Mouse (Mus musculus) midbrain, embryonic 12.5 days (tissue): Measurements from ENCODE around the gene Rrp9. TPM values are rescaled to one million over a fixed set of nuclear protein-coding genes. Genes with fewer than 3 reads are reported as not detected.
"Not testable (repeated sequence)": the region's sequence is repeated elsewhere in the genome, so short reads cannot be mapped to it uniquely, and the experiment has no call there.

Experiments
- ATAC-seq: fragments of 200-750 bp; cut with Nextera tagmentation; 2 replicates; pipeline ENCODE4 v1.8.0; 2017; ENCODE audit warnings: low read depth, moderate TSS enrichment, moderate library complexity; ENCODE audit not compliant: low FRiP score
- H3K27ac ChIP-seq: fragments of 300-500 bp; sonication (generic); replicated peaks from 2 replicates; pipeline ENCODE4 v1.5.1; 2016; ENCODE audit warnings: mild to moderate bottlenecking
- H3K27me3 ChIP-seq: fragments of 300-500 bp; sonication (generic); 2 replicates; pipeline ENCODE4 v1.6.1; 2016; ENCODE audit warnings: mild to moderate bottlenecking
- H3K36me3 ChIP-seq: fragments of 300-500 bp; sonication (generic); 2 replicates; pipeline ENCODE4 v1.6.1; 2016
- H3K4me1 ChIP-seq: fragments of 300-500 bp; sonication (generic); 2 replicates; pipeline ENCODE4 v1.6.1; 2016
- H3K4me2 ChIP-seq: fragments of 300-500 bp; sonication (generic); replicated peaks from 2 replicates; pipeline ENCODE4 v1.6.1; 2016; ENCODE audit warnings: mild to moderate bottlenecking, moderate library complexity
- H3K4me3 ChIP-seq: fragments of 300-500 bp; sonication (generic); 2 replicates; pipeline ENCODE4 v1.5.1; 2016; ENCODE audit warnings: mild to moderate bottlenecking
- H3K9ac ChIP-seq: fragments of 300-500 bp; sonication (generic); replicated peaks from 2 replicates; pipeline ENCODE4 v1.6.1; 2016; ENCODE audit warnings: mild to moderate bottlenecking, moderate library complexity
- H3K9me3 ChIP-seq: fragments of 300-500 bp; sonication (generic); 2 replicates; pipeline ENCODE4 v1.6.1; 2016; ENCODE audit warnings: mild to moderate bottlenecking
- WGBS: fragments of 180-500 bp; shearing (Covaris S2); methylation state at CpG from one replicate; pipeline ENCODE4 v1.1.7; 2016; 5-methylcytosine and 5-hydroxymethylcytosine counted together
- polyA plus RNA-seq: library from polyadenylated mRNA; unstranded; fragments of >200 nt; fragmentation: Nextera tagmentation; extraction: Ambion mirVana; gene quantifications from 2 replicates; pipeline ENCODE4 v1.2.1, GENCODE M21; 2016

Gene Rrp9
- polyA plus RNA-seq, 1 experiment from 2014 or later = 51.4 TPM

GRCm38 (mm10) chr9:106477649-106478048 lies 1.9 kb downstream of the Rrp9 start:
- H3K9ac ChIP-seq = peak overlapping the region; percentile 63
- ATAC-seq = no peak
- H3K27me3 ChIP-seq = peaks cover 10% of the 10 kb centered on the region; the same call in 1 of the 2 replicates
- H3K4me1 ChIP-seq = peaks cover 33% of the 10 kb centered on the region
- peak overlapping the region; percentile 78 for H3K4me3 ChIP-seq
- no peaks in the 10 kb centered on the region for H3K9me3 ChIP-seq
- H3K36me3 ChIP-seq = peaks cover 17% of the 10 kb centered on the region
- no peak overlapping the region for H3K27ac ChIP-seq
- 6% methylated on average over 16 of the region's 16 CpGs for WGBS
- H3K4me2 ChIP-seq = peak overlapping the region; percentile 99

DNA sequence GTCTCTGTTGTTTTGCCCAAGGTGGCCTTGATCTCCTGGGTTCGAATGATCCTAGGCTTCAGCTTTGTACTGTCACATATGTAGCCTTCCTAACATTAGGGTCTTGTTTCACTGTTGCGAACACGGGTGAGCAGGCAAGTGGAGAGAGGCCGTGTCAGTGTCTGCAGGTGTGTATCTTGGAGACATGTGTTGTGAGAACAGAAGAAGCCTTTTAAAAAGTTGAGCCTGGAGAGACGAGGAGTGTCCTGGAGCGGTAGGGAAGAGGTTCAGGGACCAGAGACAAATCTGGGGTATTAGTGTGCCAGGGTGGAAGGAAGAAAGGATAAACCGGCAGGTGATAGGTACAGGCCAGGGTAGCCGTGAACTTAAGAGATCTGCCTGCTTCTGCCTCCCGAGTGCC lies 2.3 kb downstream of the Rrp9 start:
- peak overlapping the region; percentile 78 for H3K4me3 ChIP-seq
- peak overlapping the region; percentile 63 for H3K9ac ChIP-seq
- 86% methylated on average over 9 of the region's 9 CpGs for WGBS
- H3K27me3 ChIP-seq = peaks cover 7% of the 10 kb centered on the region; the same call in 1 of the 2 replicates
- ATAC-seq = no peak
- H3K4me2 ChIP-seq = peak overlapping the region; percentile 99
- peaks cover 22% of the 10 kb centered on the region for H3K36me3 ChIP-seq
- peaks cover 33% of the 10 kb centered on the region for H3K4me1 ChIP-seq
- no peak overlapping the region for H3K27ac ChIP-seq
- no peaks in the 10 kb centered on the region for H3K9me3 ChIP-seq

DNA sequence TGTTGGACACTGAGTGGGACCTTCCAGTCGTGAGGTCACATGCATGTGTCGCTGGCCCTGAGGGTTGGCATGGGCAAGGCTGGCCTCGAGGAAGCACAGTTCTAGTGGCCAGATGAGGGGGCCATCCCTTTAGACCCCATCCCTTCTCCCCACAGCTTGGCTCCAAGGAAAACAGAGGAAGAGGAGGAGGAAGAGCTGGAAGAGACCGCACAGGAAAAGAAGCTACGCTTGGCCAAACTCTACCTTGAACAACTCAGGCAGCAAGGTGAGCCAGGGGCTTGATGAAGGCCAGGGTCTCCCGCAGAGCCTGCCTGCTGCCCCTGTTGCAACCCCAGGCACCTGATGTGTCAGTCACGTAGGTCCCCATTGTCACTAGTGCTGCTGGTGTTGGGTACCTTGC lies 4.8 kb downstream of the Rrp9 start:
- no peaks in the 10 kb centered on the region for H3K9me3 ChIP-seq
- no peak overlapping the region for H3K27ac ChIP-seq
- peaks cover 20% of the 10 kb centered on the region for H3K4me1 ChIP-seq
- no peak for ATAC-seq
- H3K27me3 ChIP-seq = no peaks in the 10 kb centered on the region; the same call in 1 of the 2 replicates
- whole genome bisulfite sequencing = 95% methylated on average over 7 of the region's 7 CpGs
- peaks cover 46% of the 10 kb centered on the region for H3K36me3 ChIP-seq
- H3K9ac ChIP-seq = no peak overlapping the region
- no peak overlapping the region for H3K4me2 ChIP-seq
- H3K4me3 ChIP-seq = no peak overlapping the region

- Histone ChIP-seq H3K4me2 (no peak overlapping the region), H3K9me3 (no peaks in the 10 kb centered on the region), H3K4me3 (no peak overlapping the region), H3K27ac (no peak overlapping the region), H3K36me3 (peaks cover 51% of the 10 kb centered on the region), H3K9ac (no peak overlapping the region), H3K27me3 (no peaks in the 10 kb centered on the region; the same call in 1 of the 2 replicates), H3K4me1 (peaks cover 20% of the 10 kb centered on the region)
- WGBS = 94% methylated on average over 14 of the region's 15 CpGs
- ATAC-seq = no peak
These were observed 5.3 kb downstream of the Rrp9 start for GRCm38 (mm10) chr9:106481075-106481474.

- H3K4me2 ChIP-seq = no peak overlapping the region
- H3K36me3 ChIP-seq = peaks cover 53% of the 10 kb centered on the region
- ATAC-seq = no peak
- peaks cover 14% of the 10 kb centered on the region for H3K4me1 ChIP-seq
- H3K4me3 ChIP-seq = no peak overlapping the region
- WGBS = 94% methylated on average over 13 of the region's 13 CpGs
- H3K27ac ChIP-seq = no peak overlapping the region
- H3K27me3 ChIP-seq = no peaks in the 10 kb centered on the region
- H3K9me3 ChIP-seq = no peaks in the 10 kb centered on the region
- H3K9ac ChIP-seq = no peak overlapping the region
These were observed 5.9 kb downstream of the Rrp9 start for GRCm38 (mm10) chr9:106481676-106482075.

- H3K4me2 ChIP-seq = no peak overlapping the region
- no peak overlapping the region for H3K4me3 ChIP-seq
- no peak for ATAC-seq
- H3K27ac ChIP-seq = no peak overlapping the region
- no peaks in the 10 kb centered on the region for H3K9me3 ChIP-seq
- H3K9ac ChIP-seq = no peak overlapping the region
- 89% methylated on average over 17 of the region's 17 CpGs for WGBS
- H3K36me3 ChIP-seq = peaks cover 53% of the 10 kb centered on the region
- H3K4me1 ChIP-seq = peaks cover 11% of the 10 kb centered on the region
- no peaks in the 10 kb centered on the region for H3K27me3 ChIP-seq
These were observed 6.9 kb downstream of the Rrp9 start for GRCm38 (mm10) chr9:106482578-106483115.

- WGBS = 93% methylated on average over 10 of the region's 10 CpGs
- H3K4me2 ChIP-seq = no peak overlapping the region
- peaks cover 53% of the 10 kb centered on the region for H3K36me3 ChIP-seq
- ATAC-seq = no peak
- no peak overlapping the region for H3K9ac ChIP-seq
- H3K9me3 ChIP-seq = no peaks in the 10 kb centered on the region
- peaks cover 6% of the 10 kb centered on the region for H3K4me1 ChIP-seq
- H3K27me3 ChIP-seq = no peaks in the 10 kb centered on the region
- no peak overlapping the region for H3K4me3 ChIP-seq
- no peak overlapping the region for H3K27ac ChIP-seq
These were observed 7.4 kb downstream of the Rrp9 start for GRCm38 (mm10) chr9:106483136-106483535.

DNA sequence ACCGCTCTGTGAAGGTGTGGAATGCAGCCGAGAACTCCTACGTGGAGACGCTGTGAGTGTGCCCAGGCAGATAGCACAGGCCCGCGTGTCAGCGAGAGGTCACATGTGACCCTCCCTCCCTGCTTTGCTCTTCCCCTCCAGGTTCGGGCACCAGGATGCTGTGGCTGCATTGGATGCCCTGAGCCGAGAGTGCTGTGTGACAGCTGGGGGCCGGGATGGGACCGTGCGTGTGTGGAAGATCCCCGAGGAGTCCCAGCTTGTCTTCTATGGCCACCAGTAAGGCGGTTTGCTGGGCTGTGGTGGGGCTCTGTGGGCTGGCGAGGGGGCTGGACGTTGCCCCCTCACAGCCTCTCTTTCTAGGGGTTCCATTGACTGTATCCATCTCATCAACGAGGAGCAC lies 7.8 kb downstream of the Rrp9 start:
- no peak for ATAC-seq
- no peak overlapping the region for H3K4me2 ChIP-seq
- H3K27me3 ChIP-seq = no peaks in the 10 kb centered on the region
- H3K36me3 ChIP-seq = peaks cover 53% of the 10 kb centered on the region
- no peak overlapping the region for H3K9ac ChIP-seq
- peaks cover 1% of the 10 kb centered on the region; the same call in 1 of the 2 replicates for H3K4me1 ChIP-seq
- no peak overlapping the region for H3K4me3 ChIP-seq
- 94% methylated on average over 17 of the region's 17 CpGs for WGBS
- H3K9me3 ChIP-seq = no peaks in the 10 kb centered on the region
- H3K27ac ChIP-seq = no peak overlapping the region

GRCm38 (mm10) chr9:106485076-106485475 lies 9.3 kb downstream of the Rrp9 start:
- H3K27me3 ChIP-seq = no peaks in the 10 kb centered on the region
- peaks cover 53% of the 10 kb centered on the region for H3K36me3 ChIP-seq
- H3K9ac ChIP-seq = no peak overlapping the region
- H3K9me3 ChIP-seq = no peaks in the 10 kb centered on the region
- no peak overlapping the region for H3K4me2 ChIP-seq
- no peaks in the 10 kb centered on the region for H3K4me1 ChIP-seq
- ATAC-seq = no peak
- H3K4me3 ChIP-seq = no peak overlapping the region
- H3K27ac ChIP-seq = no peak overlapping the region
- 83% methylated on average over 9 of the region's 10 CpGs for WGBS

DNA sequence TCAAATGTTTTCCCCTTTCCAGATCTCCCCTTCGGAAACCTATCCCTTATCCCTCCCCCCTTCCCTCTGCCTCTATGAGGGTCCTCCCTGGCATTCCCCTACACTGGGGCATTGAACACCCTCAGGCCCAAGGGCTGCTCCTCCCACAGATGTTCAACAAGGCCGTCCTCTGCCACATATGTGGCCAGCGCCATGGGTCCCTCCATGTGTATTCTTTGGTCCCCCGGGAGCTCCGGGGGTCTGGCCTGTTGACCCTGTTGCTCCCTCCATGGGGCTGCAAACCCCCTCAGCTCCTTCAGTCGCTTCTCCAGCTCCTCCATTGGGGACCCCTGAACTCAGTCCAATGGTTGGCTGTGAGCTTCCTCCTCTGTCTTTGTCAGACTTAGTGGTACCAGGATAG lies 11.8 kb downstream of the Rrp9 start:
- ATAC-seq, H3K4me2 ChIP-seq, H3K9ac ChIP-seq, H3K4me3 ChIP-seq, H3K27ac ChIP-seq, H3K27me3 ChIP-seq, H3K9me3 ChIP-seq, H3K4me1 ChIP-seq: not testable (repeated sequence)
- peaks cover 36% of the 10 kb centered on the region for H3K36me3 ChIP-seq
- 87% methylated on average over 6 of the region's 6 CpGs for WGBS

DNA sequence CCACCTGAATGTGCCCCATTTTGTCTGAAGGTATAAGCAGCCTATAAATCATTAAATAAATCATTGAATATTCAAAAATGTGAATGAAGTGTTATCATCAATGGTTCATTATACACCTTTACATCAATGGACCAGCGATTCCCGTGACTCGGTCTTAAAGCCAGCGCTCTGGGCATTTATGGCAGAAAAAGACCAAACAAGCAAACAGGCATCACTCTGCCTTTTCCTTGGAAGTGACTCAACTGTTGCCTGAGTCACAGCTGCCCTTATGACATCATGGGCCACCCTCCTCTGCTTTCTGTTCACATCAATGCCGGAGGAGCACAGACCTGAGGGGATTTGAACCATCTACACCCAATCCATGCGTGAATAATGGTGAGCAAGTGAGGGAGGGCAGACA lies 23.9 kb downstream of the Rrp9 start, which contains the start of gene Iqcf1:
Gene Iqcf1, plus strand, starts transcription at position 301 of the 400 bp plus-strand sequence.
- WGBS = 96% methylated on average over 6 of the region's 6 CpGs
- Histone ChIP-seq H3K27ac (no peak within 1 kb of the TSS), H3K36me3 (no peaks in the 10 kb centered on the region), H3K4me3 (no peak within 1 kb of the TSS), H3K4me1 (no peaks in the 10 kb centered on the region), H3K27me3 (no peaks in the 10 kb centered on the region), H3K9ac (no peak within 1 kb of the TSS), H3K4me2 (no peak within 1 kb of the TSS), H3K9me3 (no peaks in the 10 kb centered on the region)
- no peak for ATAC-seq

DNA sequence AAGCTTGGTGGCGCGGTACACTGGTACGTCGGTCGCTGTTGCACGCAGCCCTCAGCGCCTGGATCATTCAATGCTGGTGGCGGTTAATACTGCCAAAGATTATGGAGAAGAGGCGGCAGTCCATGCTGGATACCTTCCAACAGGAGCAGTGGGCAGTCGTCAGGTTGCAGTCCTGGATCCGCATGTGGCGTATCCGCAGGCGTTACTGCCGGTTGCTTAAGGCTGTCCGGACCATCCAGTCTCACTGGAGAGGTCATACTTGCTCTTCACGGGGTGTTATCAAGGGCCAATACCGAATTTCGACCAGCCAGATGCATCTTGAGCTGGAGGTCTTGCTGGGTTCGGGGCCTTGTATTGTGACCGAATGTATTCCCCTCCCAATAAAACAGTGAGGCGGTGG lies 26.1 kb downstream of the Rrp9 start:
- no peaks in the 10 kb centered on the region for H3K27me3 ChIP-seq
- H3K36me3 ChIP-seq = no peaks in the 10 kb centered on the region
- no peak overlapping the region for H3K4me3 ChIP-seq
- 90% methylated on average over 22 of the region's 22 CpGs for WGBS
- no peak overlapping the region for H3K27ac ChIP-seq
- no peak overlapping the region for H3K9ac ChIP-seq
- no peak overlapping the region for H3K4me2 ChIP-seq
- H3K4me1 ChIP-seq = no peaks in the 10 kb centered on the region
- no peak for ATAC-seq
- no peaks in the 10 kb centered on the region for H3K9me3 ChIP-seq

DNA sequence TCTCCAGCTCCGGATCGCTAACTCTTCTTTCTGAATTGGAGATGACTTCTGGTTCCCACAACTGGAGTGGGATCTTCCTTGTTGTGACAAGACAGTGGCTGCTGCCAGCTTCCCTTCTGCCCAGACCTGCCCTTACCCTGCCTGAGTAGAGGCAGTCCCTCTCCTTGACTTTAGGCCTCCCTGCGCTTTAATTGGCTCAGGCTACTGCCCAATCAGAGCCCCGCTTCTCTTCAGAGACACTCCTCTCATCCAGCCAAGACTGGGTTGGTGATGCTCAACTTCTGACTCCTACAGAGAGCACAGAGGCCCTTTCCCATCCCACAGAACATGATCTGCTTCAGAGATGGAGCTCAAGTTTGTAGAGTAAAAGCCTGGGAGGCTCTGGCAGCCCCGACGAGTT lies 28.5 kb downstream of the Rrp9 start:
- no peak overlapping the region for H3K27ac ChIP-seq
- H3K36me3 ChIP-seq = no peaks in the 10 kb centered on the region
- no peak overlapping the region for H3K4me3 ChIP-seq
- no peaks in the 10 kb centered on the region for H3K9me3 ChIP-seq
- H3K27me3 ChIP-seq = no peaks in the 10 kb centered on the region
- H3K4me2 ChIP-seq = no peak overlapping the region
- 73% methylated on average over 6 of the region's 6 CpGs for WGBS
- H3K9ac ChIP-seq = no peak overlapping the region
- no peak for ATAC-seq
- H3K4me1 ChIP-seq = no peaks in the 10 kb centered on the region
